Mouse (Mus musculus): Measurements from ENCODE around the gene Sec14l4. TPM values are rescaled to one million over a fixed set of nuclear protein-coding genes. Genes with fewer than 3 reads are reported as not detected.

Gene Sec14l4
- polyA plus RNA-seq, 1 experiment: not detected

- Histone ChIP-seq H3K9me3 (peaks cover 21% of the 10 kb centered on the region), H3K27me3 (replicated peaks) (peaks cover 10% of the 10 kb centered on the region), H3K4me3 (replicated peaks) (no peak overlapping the region), H3K36me3 (replicated peaks; ENCODE audit: low read length) (no peaks in the 10 kb centered on the region), H3K4me1 (no peaks in the 10 kb centered on the region)
- TF ChIP-seq FLI1 (IDR thresholded peaks at IDR 0.05; ENCODE audit: low read length): no peak
- TF ChIP-seq GATA1 (IDR thresholded peaks at IDR 0.05; ENCODE audit: borderline replicate concordance, low read length): no peak
Measured at GRCm38 (mm10) chr11:4023321-4023720, 7.9 kb upstream of the Sec14l4 start.

DNA sequence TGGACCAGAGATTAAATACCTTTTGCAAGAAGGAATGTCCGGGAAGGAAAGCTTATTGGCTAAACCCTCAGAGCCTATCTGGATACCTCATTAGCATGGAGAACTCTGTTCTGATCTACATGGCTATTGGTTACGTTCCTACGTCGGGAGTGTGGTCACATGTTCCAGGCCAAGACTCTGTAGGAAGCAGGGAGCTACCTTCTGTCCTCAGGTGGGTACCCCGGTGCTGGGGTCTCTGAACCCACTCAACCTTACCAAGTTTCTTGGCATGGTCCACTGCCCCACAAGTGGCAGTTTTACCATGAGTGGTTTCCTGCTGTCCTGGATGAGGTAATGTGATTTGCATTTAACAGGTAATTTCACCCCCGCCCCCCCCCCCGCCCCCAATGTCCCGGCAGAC, 4.2 kb upstream of the Sec14l4 start:
- Histone ChIP-seq H3K4me1 (no peaks in the 10 kb centered on the region), H3K36me3 (replicated peaks; ENCODE audit: low read length) (no peaks in the 10 kb centered on the region), H3K27me3 (replicated peaks) (peaks cover 21% of the 10 kb centered on the region), H3K9me3 (peaks cover 20% of the 10 kb centered on the region), H3K4me3 (replicated peaks) (no peak overlapping the region)
- TF ChIP-seq GATA1 (IDR thresholded peaks at IDR 0.05; ENCODE audit: borderline replicate concordance, low read length) (no peak), FLI1 (IDR thresholded peaks at IDR 0.05; ENCODE audit: low read length) (no peak)

GRCm38 (mm10) chr11:4027561-4028334, 3.5 kb upstream of the Sec14l4 start:
- H3K4me1 ChIP-seq: no peaks in the 10 kb centered on the region
- H3K27me3 ChIP-seq (replicated peaks): peaks cover 22% of the 10 kb centered on the region
- no peak overlapping the region for H3K4me3 ChIP-seq (replicated peaks)
- H3K36me3 ChIP-seq (replicated peaks; ENCODE audit: low read length): no peaks in the 10 kb centered on the region
- TF ChIP-seq FLI1 (IDR thresholded peaks at IDR 0.05; ENCODE audit: low read length) (no peak), GATA1 (IDR thresholded peaks at IDR 0.05; ENCODE audit: borderline replicate concordance, low read length) (no peak)
- peaks cover 13% of the 10 kb centered on the region for H3K9me3 ChIP-seq

DNA sequence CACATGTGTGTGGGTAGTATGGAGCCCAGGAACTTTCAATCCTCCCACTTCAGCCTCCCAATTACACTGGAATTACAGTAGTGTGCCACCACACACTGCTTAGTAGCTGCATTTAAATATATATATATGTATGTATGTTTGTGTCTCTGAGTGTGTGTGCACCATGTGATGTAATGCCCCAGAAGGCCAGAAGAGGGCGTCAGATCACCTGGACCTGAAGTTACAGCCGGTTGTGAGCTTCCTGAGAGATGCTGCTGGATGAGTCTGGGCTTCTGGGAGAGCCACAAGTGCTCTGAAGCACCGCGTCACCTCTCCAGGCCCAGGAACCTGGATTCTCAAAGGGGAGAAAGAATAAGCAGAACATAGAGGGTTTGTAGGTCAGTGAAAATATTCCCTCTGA, 1.9 kb upstream of the Sec14l4 start:
- Histone ChIP-seq H3K27me3 (replicated peaks) (peaks cover 22% of the 10 kb centered on the region), H3K4me3 (replicated peaks) (no peak overlapping the region), H3K9me3 (no peaks in the 10 kb centered on the region), H3K36me3 (replicated peaks; ENCODE audit: low read length) (no peaks in the 10 kb centered on the region), H3K4me1 (no peaks in the 10 kb centered on the region)
- TF ChIP-seq GATA1 (IDR thresholded peaks at IDR 0.05; ENCODE audit: borderline replicate concordance, low read length) (no peak), FLI1 (IDR thresholded peaks at IDR 0.05; ENCODE audit: low read length) (no peak)

DNA sequence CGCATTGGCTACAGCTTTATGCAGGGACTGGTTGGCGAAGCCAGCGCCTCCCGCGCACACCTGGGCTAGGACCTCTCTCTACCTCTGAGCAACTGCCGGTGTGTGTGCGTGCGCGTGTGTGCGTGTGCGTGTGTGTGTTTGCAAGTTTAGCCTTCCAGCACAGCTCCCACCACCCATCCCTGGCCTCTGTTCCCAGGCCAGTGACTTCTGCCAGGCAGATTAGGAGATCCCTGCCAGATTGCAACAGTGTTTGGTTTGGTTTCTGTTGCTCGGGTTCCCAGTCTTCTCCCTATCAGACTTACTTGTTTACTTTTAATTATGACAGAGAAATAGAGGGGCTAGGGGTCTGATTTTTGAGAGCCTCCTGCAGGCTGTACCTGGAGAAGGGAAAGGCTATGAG, 699 bp downstream of the Sec14l4 start:
- Histone ChIP-seq H3K36me3 (replicated peaks; ENCODE audit: low read length) (no peaks in the 10 kb centered on the region), H3K4me1 (0 out of 2 replicates have a peak, but pooled peaks cover 3% of the 10 kb centered on the region), H3K9me3 (no peaks in the 10 kb centered on the region), H3K27me3 (replicated peaks) (peaks cover 18% of the 10 kb centered on the region), H3K4me3 (replicated peaks) (no peak overlapping the region)
- TF ChIP-seq GATA1 (IDR thresholded peaks at IDR 0.05; ENCODE audit: borderline replicate concordance, low read length) (no peak), FLI1 (IDR thresholded peaks at IDR 0.05; ENCODE audit: low read length) (no peak)

GRCm38 (mm10) chr11:4033471-4033870, 2.2 kb downstream of the Sec14l4 start:
- Histone ChIP-seq H3K27me3 (replicated peaks) (peaks cover 20% of the 10 kb centered on the region), H3K4me3 (replicated peaks) (no peak overlapping the region), H3K9me3 (no peaks in the 10 kb centered on the region), H3K36me3 (replicated peaks; ENCODE audit: low read length) (no peaks in the 10 kb centered on the region), H3K4me1 (0 out of 2 replicates have a peak, but pooled peaks cover 3% of the 10 kb centered on the region)
- TF ChIP-seq GATA1 (IDR thresholded peaks at IDR 0.05; ENCODE audit: borderline replicate concordance, low read length): no peak

- no peaks in the 10 kb centered on the region for H3K36me3 ChIP-seq (replicated peaks; ENCODE audit: low read length)
- TF ChIP-seq FLI1 (IDR thresholded peaks at IDR 0.05; ENCODE audit: low read length): no peak
- TF ChIP-seq GATA1 (IDR thresholded peaks at IDR 0.05; ENCODE audit: borderline replicate concordance, low read length): no peak
- no peak overlapping the region for H3K4me3 ChIP-seq (replicated peaks)
- H3K27me3 ChIP-seq (replicated peaks): peaks cover 20% of the 10 kb centered on the region
- H3K9me3 ChIP-seq: no peaks in the 10 kb centered on the region
- 0 out of 2 replicates have a peak, but pooled peaks cover 3% of the 10 kb centered on the region for H3K4me1 ChIP-seq
Measured at GRCm38 (mm10) chr11:4034169-4034568, 2.9 kb downstream of the Sec14l4 start.

- TF ChIP-seq GATA1 (IDR thresholded peaks at IDR 0.05; ENCODE audit: borderline replicate concordance, low read length): no peak
Measured at GRCm38 (mm10) chr11:4035116-4035892, 4.0 kb downstream of the Sec14l4 start.

DNA sequence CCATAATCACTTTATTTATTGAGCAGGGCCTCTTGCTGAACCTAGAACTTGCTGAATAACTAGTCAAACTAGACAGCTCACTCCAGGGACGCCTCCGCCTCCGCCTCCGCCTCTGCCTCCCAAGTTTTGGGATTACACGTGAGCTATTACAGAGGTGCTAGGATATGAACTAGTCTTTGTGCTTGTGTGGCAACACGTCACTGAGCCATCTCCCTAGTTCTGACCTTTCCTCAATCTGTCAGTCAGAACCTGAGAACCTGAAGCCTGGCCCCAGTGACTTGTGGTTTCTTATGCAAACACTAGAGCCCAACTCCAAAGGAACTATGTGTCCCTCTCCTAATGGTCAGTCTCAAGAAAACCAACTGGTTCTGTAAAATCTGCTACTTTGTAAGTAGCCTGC, 4.7 kb downstream of the Sec14l4 start:
- H3K27me3 ChIP-seq (replicated peaks): peaks cover 25% of the 10 kb centered on the region
- H3K36me3 ChIP-seq (replicated peaks; ENCODE audit: low read length): no peaks in the 10 kb centered on the region
- no peak overlapping the region for H3K4me3 ChIP-seq (replicated peaks)
- H3K9me3 ChIP-seq: no peaks in the 10 kb centered on the region
- TF ChIP-seq FLI1 (IDR thresholded peaks at IDR 0.05; ENCODE audit: low read length) (no peak), GATA1 (IDR thresholded peaks at IDR 0.05; ENCODE audit: borderline replicate concordance, low read length) (no peak)
- 0 out of 2 replicates have a peak, but pooled peaks cover 3% of the 10 kb centered on the region for H3K4me1 ChIP-seq

More at GRCm38 (mm10) chr11:4035116-4035892, 4.0 kb downstream of the Sec14l4 start:
- 0 out of 2 replicates have a peak, but pooled peaks cover 3% of the 10 kb centered on the region for H3K4me1 ChIP-seq
- peaks cover 27% of the 10 kb centered on the region for H3K27me3 ChIP-seq (replicated peaks)
- H3K36me3 ChIP-seq (replicated peaks; ENCODE audit: low read length): no peaks in the 10 kb centered on the region
- H3K4me3 ChIP-seq (replicated peaks): no peak overlapping the region
- H3K9me3 ChIP-seq: no peaks in the 10 kb centered on the region
